Mouse (Mus musculus) ES-Bruce4 (cell line): Measurements from ENCODE around the gene Apopt1.

Source experiments
- CTCF ChIP-seq: IDR thresholded peaks from one replicate; pipeline ENCODE4 v1.8.1; 2011; ENCODE audit warnings: low read depth, low read length
- EP300 ChIP-seq: IDR thresholded peaks from 2 replicates; pipeline ENCODE4 v1.6.1; 2011; ENCODE audit warnings: low read depth, low read length; ENCODE audit not compliant: insufficient read depth
- POLR2A ChIP-seq: IDR thresholded peaks from one replicate; pipeline ENCODE4 v1.8.1; 2011; ENCODE audit warnings: low read length; ENCODE audit not compliant: insufficient read depth

DNA sequence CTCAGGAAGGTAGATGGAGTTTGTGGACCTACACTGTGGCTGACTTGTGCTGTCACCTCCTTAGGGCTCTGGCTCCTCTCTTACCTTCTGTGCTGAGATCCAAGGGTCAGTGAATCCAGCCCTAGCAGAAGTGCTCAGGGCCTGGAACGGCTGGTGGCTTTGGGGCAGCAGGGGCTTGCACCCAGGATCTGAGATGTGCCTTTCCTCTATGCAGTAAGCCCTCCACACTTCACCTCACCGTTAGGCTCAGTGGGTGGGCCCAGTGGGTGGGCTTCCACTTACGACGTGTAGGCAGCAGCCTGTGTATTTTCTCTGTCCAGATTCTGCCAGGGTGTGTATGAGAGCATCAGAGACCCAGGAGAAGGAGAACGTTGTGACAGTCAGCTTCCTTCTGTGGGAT is 19.9 kb downstream of the Apopt1 start:
- no peak for TF ChIP-seq CTCF
- no peak for TF ChIP-seq EP300
- no peak for TF ChIP-seq POLR2A
